Mouse (Mus musculus) retina, adult 2 months (tissue): ENCODE results near the gene Plekha1.

Source experiments
- DNase-seq: peaks from one replicate; pipeline ENCODE4 v3.0.0-alpha.2; 2012; ENCODE audit warnings: low read depth, low spot score

Plekha1 gene

GRCm38 (mm10) chr7:130954177-130954601, 88.6 kb downstream of the Plekha1 start:
- DNase-seq = no peak

- no peak for DNase-seq
These were observed 93.0 kb downstream of the Plekha1 start for GRCm38 (mm10) chr7:130958551-130958950.

GRCm38 (mm10) chr7:130959868-130960267, 94.3 kb downstream of the Plekha1 start:
- no peak for DNase-seq

GRCm38 (mm10) chr7:130961429-130961828, 95.9 kb downstream of the Plekha1 start:
- DNase-seq = no peak
